Mouse (Mus musculus): ENCODE data around the gene Cttn. TPM values are rescaled to one million over a fixed set of nuclear protein-coding genes. Genes with fewer than 3 reads are reported as not detected.

Cttn gene
- total RNA-seq, 2 experiments from 2014 or later: 91.7 to 103 TPM

GRCm38 (mm10) chr7:144402492-144402891 is 68.3 kb downstream of the Cttn start:
- no peak for DNase-seq (ENCODE audit: low spot score in 2 of 2)

GRCm38 (mm10) chr7:144391727-144392126 is 79.1 kb downstream of the Cttn start:
- no peak for DNase-seq (ENCODE audit: low spot score in 2 of 2)

GRCm38 (mm10) chr7:144390676-144391075 is 80.1 kb downstream of the Cttn start:
- no peak for DNase-seq (ENCODE audit: low spot score in 2 of 2)

GRCm38 (mm10) chr7:144389704-144390103 is 81.1 kb downstream of the Cttn start:
- no peak for DNase-seq (ENCODE audit: low spot score in 2 of 2)

GRCm38 (mm10) chr7:144387537-144387936 is 83.3 kb downstream of the Cttn start:
- no peak for DNase-seq (ENCODE audit: low spot score in 2 of 2)

Other genes with a start within 250 kb of the Cttn start
- 10 to 100 TPM; 28.9 to 37.6 TPM for gene Ppfia1, start 82.7 kb upstream of the Cttn start, total RNA-seq (2021)
- 1 to 10 TPM; 2.2 to 2.3 TPM for gene Fadd, start 111.5 kb upstream of the Cttn start, total RNA-seq (2021)